Mouse (Mus musculus): ENCODE measurements at regions not wholly inside any gene's neighbourhood (a gene's known extent, or its start where the extent isn't known, plus 50 kb on each side); places are given as distances from the start of the nearest gene placed in this dataset.
"Not testable (repeated sequence)": the region's sequence is repeated elsewhere in the genome, so short reads cannot be mapped to it uniquely, and the experiment has no call there.

GRCm38 (mm10) chr12:114009391-114009790, 465.7 kb downstream of the Adam6a start:
- in situ Hi-C loops (cut with MboI, MseI): no loop called here

DNA sequence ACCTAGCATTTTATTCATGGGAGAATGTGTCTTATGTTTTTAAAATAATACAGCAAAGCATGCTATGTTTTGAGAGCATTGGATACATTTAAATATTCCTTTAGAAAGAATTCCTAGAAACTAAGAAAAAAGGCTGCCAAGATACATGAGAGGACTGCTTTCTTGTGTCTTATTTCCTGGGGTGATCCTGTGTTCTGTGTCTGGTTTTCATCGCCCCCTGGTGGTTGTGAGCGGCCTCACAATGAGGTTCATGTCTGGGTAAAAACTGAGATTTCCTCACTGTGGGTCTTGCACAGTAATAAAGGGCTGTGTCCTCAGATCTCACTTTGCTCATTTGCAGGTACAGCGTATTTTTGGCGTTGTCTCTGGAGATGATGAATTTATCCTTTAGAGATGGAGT, 469.2 kb downstream of the Adam6a start:
- in situ Hi-C loops (cut with MboI, MseI): not testable (repeated sequence)

DNA sequence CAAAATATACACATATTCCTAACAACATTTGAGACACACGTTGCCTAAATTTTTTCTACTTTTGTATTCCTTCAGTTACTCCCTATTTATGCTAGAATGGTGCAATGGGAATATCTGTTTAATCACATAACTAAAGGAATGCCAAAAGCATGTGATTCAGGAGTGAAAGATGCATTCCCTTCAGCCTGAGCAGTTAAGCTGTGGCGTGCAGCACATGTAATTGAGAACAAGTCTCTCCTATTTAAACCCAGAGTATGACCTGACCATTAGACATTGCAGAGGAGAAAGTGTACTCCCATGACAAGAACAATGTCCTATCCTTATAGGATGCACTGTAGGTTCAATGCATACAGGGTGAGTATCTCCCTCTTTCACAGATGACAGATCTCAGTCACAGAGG, 493.3 kb downstream of the Adam6a start:
- in situ Hi-C loops (cut with MboI, MseI): not testable (repeated sequence)

GRCm38 (mm10) chr12:114047991-114048390, 504.3 kb downstream of the Adam6a start:
- in situ Hi-C loops (cut with MboI, MseI): loop anchor here (5.0 kb wide), 1 partner anchor 66 kb away; no protein-coding TSS in a partner anchor

- in situ Hi-C loops (cut with MboI, MseI): no loop called here
These were observed 509.6 kb downstream of the Adam6a start for GRCm38 (mm10) chr12:114053341-114053740.

DNA sequence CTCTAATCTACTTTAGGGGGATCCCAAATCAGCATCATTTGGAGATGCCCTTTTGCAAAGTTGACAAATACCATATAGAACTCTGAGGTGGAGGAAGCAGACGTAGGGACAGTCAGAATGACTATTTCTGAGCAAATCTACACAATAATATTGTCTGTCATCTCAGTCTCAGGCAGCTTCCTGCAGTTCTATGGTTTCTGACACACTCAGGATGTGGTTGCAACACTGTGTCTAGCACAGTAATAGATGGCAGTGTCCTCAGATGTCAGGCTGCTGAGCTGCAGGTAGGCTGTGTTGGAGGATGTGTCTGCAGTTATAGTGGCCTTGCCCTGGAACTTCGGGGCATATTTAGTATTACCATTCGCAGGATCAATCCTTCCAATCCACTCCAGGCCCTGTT, 515.9 kb downstream of the Adam6a start:
- in situ Hi-C loops (cut with MboI, MseI): no loop called here

- in situ Hi-C loops (cut with MboI, MseI): no loop called here
These were observed 523.5 kb downstream of the Adam6a start for GRCm38 (mm10) chr12:114067166-114067565.

DNA sequence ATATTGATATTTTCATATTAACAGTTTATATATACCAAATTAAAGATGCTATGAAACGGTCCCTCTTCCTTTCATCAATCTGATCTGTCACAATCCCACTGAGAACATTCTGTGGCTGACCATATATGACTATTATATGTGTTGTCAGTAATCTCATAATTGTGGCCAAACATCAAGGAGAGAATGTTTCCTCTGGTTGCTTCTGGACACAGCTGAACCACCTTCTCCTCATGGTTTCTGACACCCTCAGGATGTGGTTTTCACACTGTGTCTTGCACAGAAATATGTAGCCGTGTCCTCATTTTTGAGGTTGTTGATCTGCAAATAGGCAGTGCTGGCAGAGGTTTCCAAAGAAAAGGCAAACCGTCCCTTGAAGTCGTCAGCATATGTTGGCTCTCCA, 565.0 kb downstream of the Adam6a start:
- in situ Hi-C loops (cut with MboI, MseI): not testable (repeated sequence)

GRCm38 (mm10) chr12:114134897-114135296, 591.2 kb downstream of the Adam6a start:
- in situ Hi-C loops (cut with MboI, MseI): no loop called here

DNA sequence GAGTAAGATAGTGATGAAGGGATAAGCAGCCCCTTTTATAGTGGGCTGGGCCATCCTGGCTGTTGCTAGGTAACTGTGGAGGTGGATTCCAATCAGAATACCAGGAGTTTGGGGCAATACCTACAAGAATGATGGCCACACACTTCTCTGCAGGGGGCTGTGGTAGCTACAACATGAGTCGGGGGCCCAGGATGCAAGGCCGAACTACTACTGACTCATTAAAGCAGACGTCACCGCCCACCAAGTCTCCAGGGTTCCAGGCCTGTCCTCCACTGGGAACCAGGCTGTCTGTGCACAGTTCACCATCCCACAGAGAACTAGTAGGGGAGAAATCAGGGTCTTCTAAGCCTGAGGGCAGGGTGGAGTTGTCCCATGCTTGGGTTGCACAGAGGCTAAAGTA, 605.1 kb downstream of the Adam6a start:
- in situ Hi-C loops (cut with MboI, MseI): no loop called here

- in situ Hi-C loops (cut with MboI, MseI): no loop called here
These were observed 628.6 kb downstream of the Adam6a start for GRCm38 (mm10) chr12:114172305-114172704.

DNA sequence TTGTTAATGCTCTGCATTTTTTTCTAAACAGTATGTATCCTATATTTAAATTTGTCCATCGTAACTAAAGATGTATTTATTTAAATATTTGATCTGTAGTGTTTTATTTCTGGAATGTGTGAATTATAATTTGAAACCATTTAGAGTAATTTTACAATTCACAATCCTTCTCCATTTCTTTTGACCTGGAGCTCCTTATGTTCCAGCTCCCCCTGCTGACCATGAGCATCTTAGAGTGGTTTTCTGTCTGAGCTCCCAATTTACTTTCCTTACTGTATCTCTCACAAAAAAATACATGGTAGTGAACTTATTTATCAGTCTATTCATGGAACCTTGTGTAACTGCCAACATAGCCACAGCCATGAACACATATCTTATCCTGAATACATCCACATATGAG, 655.8 kb downstream of the Adam6a start:
- in situ Hi-C loops (cut with MboI, MseI): no loop called here

- in situ Hi-C loops (cut with MboI, MseI): no loop called here
These were observed 678.8 kb downstream of the Adam6a start for GRCm38 (mm10) chr12:114222541-114222940.
